Mouse (Mus musculus) stomach, embryonic 16.5 days (tissue): ENCODE results near the gene Lman2l. TPM values are rescaled to one million over a fixed set of nuclear protein-coding genes. Genes with fewer than 3 reads are reported as not detected.
A peak's percentile ranks its signal among the peaks of the same experiment; 100 is the strongest.

Source experiments
- ATAC-seq: fragments of 200-750 bp; cut with Nextera tagmentation; 2 replicates; pipeline ENCODE4 v1.8.0; 2017; ENCODE audit warnings: moderate number of reproducible peaks, moderate TSS enrichment; ENCODE audit not compliant: insufficient read depth, low FRiP score
- H3K27ac ChIP-seq: fragments of 300-500 bp; sonication (generic); 2 replicates; pipeline ENCODE4 v1.5.1; 2014; ENCODE audit warnings: low read length
- H3K27me3 ChIP-seq: fragments of 300-500 bp; sonication (generic); 2 replicates; pipeline ENCODE4 v1.6.1; 2014; ENCODE audit warnings: low read length, control low read depth, mixed read lengths; ENCODE audit not compliant: control insufficient read depth, insufficient read depth
- H3K36me3 ChIP-seq: fragments of 300-500 bp; sonication (generic); 2 replicates; pipeline ENCODE4 v1.6.1; 2014; ENCODE audit warnings: low read length; ENCODE audit not compliant: control insufficient read depth, insufficient read depth
- H3K4me1 ChIP-seq: fragments of 300-500 bp; sonication (generic); 2 replicates; pipeline ENCODE4 v1.6.1; 2014; ENCODE audit warnings: low read length, control low read depth, mixed read lengths; ENCODE audit not compliant: control insufficient read depth, insufficient read depth
- H3K4me2 ChIP-seq: fragments of 300-500 bp; sonication (generic); 2 replicates; pipeline ENCODE4 v1.6.1; 2014; ENCODE audit warnings: low read depth, low read length, mixed read lengths
- H3K4me3 ChIP-seq: fragments of 300-500 bp; sonication (generic); replicated peaks from 2 replicates; pipeline ENCODE4 v1.5.1; 2014; ENCODE audit warnings: mild to moderate bottlenecking, low read length
- H3K9ac ChIP-seq: fragments of 300-500 bp; sonication (generic); 2 replicates; pipeline ENCODE4 v1.6.1; 2014; ENCODE audit warnings: low read length
- H3K9me3 ChIP-seq: fragments of 300-500 bp; sonication (generic); replicated peaks from 2 replicates; pipeline ENCODE4 v1.6.1; 2016; ENCODE audit warnings: low read length, control low read depth; ENCODE audit not compliant: control insufficient read depth
- WGBS: fragments of 180-500 bp; shearing (Covaris S2); extraction: QIAGEN DNeasy Blood & Tissue Kit; methylation state at CpG from one replicate; pipeline ENCODE4 v1.1.7; 2014; 5-methylcytosine and 5-hydroxymethylcytosine counted together
- polyA plus RNA-seq: library from polyadenylated mRNA; unstranded; fragments of >200 nt; fragmentation: Nextera tagmentation; extraction: Ambion mirVana; gene quantifications from 2 replicates; pipeline ENCODE4 v1.2.1, GENCODE M21; 2015

Lman2l gene
- polyA plus RNA-seq: 37.8 and 39.2 TPM in 2 replicates

DNA sequence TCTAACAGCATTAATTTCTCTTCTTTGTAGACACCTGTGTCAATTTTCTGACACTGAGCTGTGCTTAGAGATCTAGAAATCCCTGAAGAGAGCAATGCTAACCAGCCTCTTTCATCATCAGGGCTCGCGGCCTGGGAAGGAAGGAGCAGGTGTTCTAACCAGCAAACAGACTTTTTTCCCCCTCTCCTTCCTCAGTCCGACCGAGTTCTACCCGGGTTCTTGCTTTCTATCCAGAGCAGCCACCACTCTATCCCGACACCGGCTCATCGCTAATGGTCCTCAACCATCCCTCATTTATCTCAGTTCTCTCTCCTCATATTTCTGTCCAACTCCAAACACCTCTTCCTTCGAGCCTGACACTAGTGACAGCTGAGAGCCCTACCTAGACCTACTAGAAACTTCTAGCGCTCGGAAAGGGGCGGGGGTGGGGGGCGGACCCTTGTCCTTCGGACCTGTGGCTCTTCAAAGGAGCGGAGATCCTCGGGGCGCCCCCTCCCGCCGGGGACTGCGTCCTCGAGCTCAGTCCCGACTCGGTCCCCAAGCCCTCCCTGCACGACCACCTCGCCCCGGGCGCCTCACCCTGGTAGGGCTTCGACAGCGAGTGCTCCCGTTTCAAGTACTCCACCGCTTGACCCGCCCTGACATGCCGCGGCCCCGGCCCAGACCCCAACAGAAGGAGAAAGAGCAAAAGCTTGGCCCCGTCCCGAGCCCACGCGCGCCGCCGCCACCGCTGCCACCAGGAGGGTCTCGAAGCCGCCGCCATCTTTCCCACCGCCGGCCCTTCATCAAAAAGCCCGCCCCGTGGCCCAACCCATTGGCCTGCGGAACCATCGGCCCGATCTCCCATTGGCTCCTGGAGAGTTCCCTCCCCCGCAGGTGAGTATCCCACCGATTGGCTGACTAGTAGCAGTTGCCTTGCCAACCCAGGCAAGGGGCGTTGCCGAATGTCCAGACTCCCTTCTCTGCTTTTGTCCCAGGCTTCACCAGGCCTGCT, at the start of gene Lman2l:
Gene Lman2l (minus strand): TSS at position 801 of the 994 bp plus-strand sequence.
- Histone ChIP-seq H3K4me3 (peak within 1 kb of the TSS; percentile 87), H3K27me3 (no peaks in the 10 kb centered on the region), H3K4me2 (peak within 1 kb of the TSS; percentile 78), H3K36me3 (no peaks in the 10 kb centered on the region), H3K27ac (peak within 1 kb of the TSS; percentile 54; the same call in 1 of the 2 replicates), H3K9ac (peak within 1 kb of the TSS; percentile 88), H3K9me3 (no peaks in the 10 kb centered on the region), H3K4me1 (peaks cover 10% of the 10 kb centered on the region; the same call in 1 of the 2 replicates)
- ATAC-seq: peak; percentile 99
- WGBS: under 1% methylated on average over 56 of the region's 57 CpGs

DNA sequence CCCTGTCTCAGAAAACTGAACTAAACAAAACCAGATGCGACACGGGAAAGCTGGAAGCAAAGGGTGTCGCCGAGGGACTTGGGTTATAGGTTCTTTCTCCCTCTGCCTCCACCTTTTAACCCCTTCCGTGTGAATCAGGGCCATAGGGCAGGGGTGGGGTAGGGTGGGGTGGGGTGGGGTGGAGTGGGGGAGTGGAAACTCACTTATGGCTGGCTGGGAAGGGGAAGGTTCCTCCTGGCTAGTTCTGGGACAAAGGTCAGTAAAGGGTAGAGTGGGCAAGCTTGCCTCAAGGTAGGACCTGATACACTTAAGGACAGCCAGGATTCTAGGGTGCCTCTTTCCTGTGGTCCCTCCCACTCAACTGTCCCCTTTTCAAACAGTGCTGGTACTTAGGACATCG, 48.2 kb upstream of the Lman2l start:
- no peaks in the 10 kb centered on the region for H3K9me3 ChIP-seq
- WGBS: 76% methylated on average over 6 of the region's 6 CpGs
- H3K36me3 ChIP-seq: no peaks in the 10 kb centered on the region
- no peak overlapping the region for H3K9ac ChIP-seq
- no peak overlapping the region for H3K4me3 ChIP-seq
- peaks cover 8% of the 10 kb centered on the region; the same call in 1 of the 2 replicates for H3K4me1 ChIP-seq
- no peak overlapping the region for H3K4me2 ChIP-seq
- H3K27me3 ChIP-seq: no peaks in the 10 kb centered on the region
- H3K27ac ChIP-seq: no peak overlapping the region
- no peak for ATAC-seq

DNA sequence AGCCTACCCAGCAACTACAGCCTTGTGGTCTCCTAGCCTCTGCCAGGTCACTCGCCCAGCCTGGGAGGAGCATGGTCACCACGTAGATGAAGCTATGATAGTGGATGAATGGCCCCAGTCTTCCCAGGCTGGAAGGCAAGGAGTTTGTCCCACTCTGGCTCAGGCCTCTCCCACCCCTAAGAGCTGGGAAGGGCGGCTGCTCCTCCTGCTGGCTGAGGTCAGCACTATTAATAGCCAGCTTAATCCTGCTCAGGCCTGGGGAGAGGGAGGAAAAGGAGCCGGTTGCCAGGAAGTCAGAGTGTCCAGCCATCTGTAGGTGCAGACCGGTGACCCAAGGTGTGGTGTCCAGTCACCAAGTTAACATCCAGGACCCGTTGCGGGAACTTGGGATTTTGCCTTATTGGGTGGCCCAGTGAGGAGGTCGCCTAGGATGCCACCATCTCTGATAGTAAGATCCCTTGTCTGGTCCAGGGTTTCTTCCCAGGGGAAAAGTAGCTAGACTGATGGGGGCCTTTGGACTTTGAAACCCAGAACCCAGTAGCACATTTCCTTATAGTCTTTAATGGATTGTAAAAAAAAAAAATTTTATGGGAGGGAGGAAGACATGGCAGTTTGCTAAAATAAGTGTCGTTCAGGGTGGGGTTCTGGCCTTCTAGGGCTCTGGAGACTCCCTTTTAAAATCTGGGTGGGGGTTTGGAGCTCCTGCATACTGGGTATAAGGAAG, 47.5 kb upstream of the Lman2l start:
- Histone ChIP-seq H3K9ac (peak overlapping the region; percentile 32; the same call in 1 of the 2 replicates), H3K4me1 (peaks cover 8% of the 10 kb centered on the region; the same call in 1 of the 2 replicates)
- 38% methylated on average over 9 of the region's 9 CpGs for WGBS

GRCm38 (mm10) chr1:36489661-36490060, 44.6 kb upstream of the Lman2l start:
- ATAC-seq: no peak
- Histone ChIP-seq H3K4me2 (no peak overlapping the region), H3K27me3 (no peaks in the 10 kb centered on the region), H3K4me3 (no peak overlapping the region), H3K9me3 (no peaks in the 10 kb centered on the region), H3K27ac (no peak overlapping the region), H3K4me1 (peaks cover 8% of the 10 kb centered on the region; the same call in 1 of the 2 replicates), H3K36me3 (no peaks in the 10 kb centered on the region), H3K9ac (no peak overlapping the region)
- WGBS: 82% methylated on average over 6 of the region's 6 CpGs

More for the DNA sequence above, 47.5 kb upstream of the Lman2l start:
- peak; percentile 87 for ATAC-seq
- Histone ChIP-seq H3K27me3 (no peaks in the 10 kb centered on the region), H3K9me3 (no peaks in the 10 kb centered on the region), H3K36me3 (no peaks in the 10 kb centered on the region), H3K27ac (0 out of 2 replicates have a peak overlapping the region, but pooled peaks have one; percentile 42), H3K4me2 (no peak overlapping the region), H3K4me3 (no peak overlapping the region)

- H3K36me3 ChIP-seq: no peaks in the 10 kb centered on the region
- ATAC-seq: no peak
- 83% methylated on average over 9 of the region's 9 CpGs for whole genome bisulfite sequencing
- H3K27ac ChIP-seq: no peak overlapping the region
- H3K27me3 ChIP-seq: no peaks in the 10 kb centered on the region
- no peak overlapping the region for H3K9ac ChIP-seq
- H3K4me2 ChIP-seq: no peak overlapping the region
- no peak overlapping the region for H3K4me3 ChIP-seq
- peaks cover 9% of the 10 kb centered on the region for H3K4me1 ChIP-seq
- H3K9me3 ChIP-seq: no peaks in the 10 kb centered on the region
These were observed 42.0 kb upstream of the Lman2l start for GRCm38 (mm10) chr1:36487111-36487510.

- Histone ChIP-seq H3K4me2 (no peak overlapping the region), H3K27me3 (no peaks in the 10 kb centered on the region), H3K9me3 (no peaks in the 10 kb centered on the region), H3K27ac (no peak overlapping the region), H3K4me3 (no peak overlapping the region), H3K36me3 (no peaks in the 10 kb centered on the region), H3K4me1 (peaks cover 6% of the 10 kb centered on the region; the same call in 1 of the 2 replicates), H3K9ac (no peak overlapping the region)
- 40% methylated on average over 7 of the region's 7 CpGs for WGBS
- no peak for ATAC-seq
These were observed 40.0 kb upstream of the Lman2l start for GRCm38 (mm10) chr1:36485080-36485479.

DNA sequence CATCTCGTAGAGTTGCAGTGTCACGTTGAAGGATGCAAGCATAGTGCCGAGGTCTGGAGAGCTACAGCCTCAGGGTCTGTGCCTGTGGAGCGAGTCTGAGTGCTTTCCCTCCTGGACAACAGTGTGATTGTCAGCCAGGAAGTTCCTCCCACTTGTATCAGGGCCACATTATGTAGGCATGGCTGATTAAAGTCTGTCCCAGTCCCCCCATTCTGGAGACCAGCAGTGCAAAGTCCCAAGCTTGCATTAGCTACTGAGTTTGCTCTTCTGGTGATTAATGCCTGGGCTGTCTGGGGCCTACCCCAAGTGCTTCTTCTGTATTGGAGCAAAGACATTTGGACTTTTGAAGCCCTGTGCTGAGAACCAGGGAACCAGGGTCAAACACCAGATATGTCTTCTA, 38.8 kb upstream of the Lman2l start:
- H3K27ac ChIP-seq: no peak overlapping the region
- H3K36me3 ChIP-seq: no peaks in the 10 kb centered on the region
- H3K4me3 ChIP-seq: no peak overlapping the region
- H3K9ac ChIP-seq: no peak overlapping the region
- peaks cover 6% of the 10 kb centered on the region; the same call in 1 of the 2 replicates for H3K4me1 ChIP-seq
- H3K27me3 ChIP-seq: no peaks in the 10 kb centered on the region
- WGBS: 63% methylated on average over 4 of the region's 4 CpGs
- no peak overlapping the region for H3K4me2 ChIP-seq
- H3K9me3 ChIP-seq: no peaks in the 10 kb centered on the region
- peak; percentile 66 for ATAC-seq

DNA sequence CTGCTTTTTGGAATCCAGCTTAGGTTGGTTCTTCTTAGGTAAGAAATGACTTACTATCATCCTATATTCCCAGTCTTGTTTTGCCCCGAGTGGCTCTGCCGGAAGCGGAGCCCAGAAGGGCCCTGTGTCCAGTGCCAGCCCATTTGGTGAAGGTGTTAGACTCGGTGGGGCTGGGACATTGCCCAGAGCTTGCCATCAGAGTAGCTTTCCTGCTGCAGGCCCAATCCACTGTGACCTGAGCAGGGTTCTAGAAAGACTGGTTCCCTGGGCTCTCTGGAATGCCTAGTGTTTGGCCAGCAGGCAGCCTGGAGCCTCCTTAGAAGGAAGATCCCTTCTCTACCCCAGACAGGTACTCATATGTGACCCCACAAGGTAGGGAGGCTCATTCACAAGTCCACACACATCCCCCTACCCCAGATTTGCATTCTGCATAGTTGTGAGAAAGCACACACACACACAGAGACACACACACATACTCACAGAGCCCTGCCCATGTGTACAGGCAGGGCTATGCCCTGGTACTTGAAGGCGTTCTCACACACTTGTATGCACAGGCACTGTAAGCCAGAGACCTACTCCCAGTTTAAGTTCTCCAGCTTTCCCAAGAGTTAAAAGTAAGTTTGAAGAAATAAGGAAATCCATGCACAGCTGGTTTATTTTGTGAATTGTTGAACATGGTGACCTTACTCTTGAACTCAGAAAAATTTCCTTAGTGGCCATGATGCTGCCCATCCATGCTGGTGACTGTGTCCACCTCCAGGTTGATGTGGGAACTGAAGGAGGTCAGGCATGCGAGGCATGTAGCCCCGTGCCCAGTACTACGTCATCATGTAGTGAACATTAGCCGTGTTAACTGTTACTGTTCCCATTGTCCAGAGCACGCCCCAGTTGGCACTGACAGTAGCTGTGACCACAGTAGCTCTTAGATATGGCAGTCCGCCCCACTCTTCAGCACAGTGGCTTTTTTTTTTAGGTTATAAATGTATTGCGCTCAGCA, 35.1 kb upstream of the Lman2l start:
- Histone ChIP-seq H3K27me3 (no peaks in the 10 kb centered on the region), H3K4me3 (no peak overlapping the region), H3K36me3 (no peaks in the 10 kb centered on the region), H3K27ac (no peak overlapping the region), H3K9ac (no peak overlapping the region), H3K4me1 (peaks cover 24% of the 10 kb centered on the region), H3K9me3 (no peaks in the 10 kb centered on the region), H3K4me2 (no peak overlapping the region)
- ATAC-seq: no peak
- WGBS: 84% methylated on average over 12 of the region's 12 CpGs
